Comparison of ENCODE assay signal across 16 mouse cellular contexts in genomic region chr15:7160321-7160720, GRCm38 (mm10).
"Had no signal": no experiment of that assay in that cellular context is flagged by ENCODE, and none has a peak within 500 bp of the region (broad histone marks: within the 10 kb centered on the region; RNA-seq: fewer than 3 reads in every experiment).

No protein-coding gene starts in this region.

- H3K4me1 ChIP-seq: lung, embryonic 15.5 days had no signal

- H3K27ac ChIP-seq: layer of hippocampus, adult 2 months; limb, embryonic 10.5 days; limb, embryonic 13.5 days; lung, embryonic 15.5 days; neural tube, embryonic 13.5 days had no signal

- H3K9ac ChIP-seq: limb, embryonic 13.5 days; lung, embryonic 15.5 days; neural tube, embryonic 13.5 days had no signal

- DNase-seq: kidney, adult 18-20 months; layer of hippocampus, adult 9-11 months; lung, adult 18-20 months; lung, postnatal 10 days; lung, postnatal 36 days; midbrain, embryonic 14.5 days; thymus, adult 18-20 months; thymus, postnatal 36 days had no signal

- H3K4me3 ChIP-seq: layer of hippocampus, adult 2 months; limb, embryonic 10.5 days; limb, embryonic 13.5 days; lung, embryonic 15.5 days; myocyte; neural tube, embryonic 13.5 days had no signal

- ATAC-seq: intestine, embryonic 16.5 days had no signal

- H3K9me3 ChIP-seq: limb, embryonic 10.5 days; limb, embryonic 13.5 days; lung, embryonic 15.5 days; neural tube, embryonic 13.5 days had no signal

- H3K27me3 ChIP-seq: limb, embryonic 13.5 days; lung, embryonic 15.5 days; neural tube, embryonic 13.5 days had no signal

- H3K4me2 ChIP-seq: limb, embryonic 13.5 days; lung, embryonic 15.5 days; midbrain, embryonic 11.5 days; neural tube, embryonic 13.5 days had no signal
